Mouse (Mus musculus) liver, embryonic 13.5 days (tissue): ENCODE data around the gene Cacna1c. TPM values are rescaled to one million over a fixed set of nuclear protein-coding genes. Genes with fewer than 3 reads are reported as not detected.
A peak's percentile ranks its signal among the peaks of the same experiment; 100 is the strongest.

ENCODE experiments used
- ATAC-seq: fragments of 200-750 bp; cut with Nextera tagmentation; 2 replicates; pipeline ENCODE4 v1.8.0; 2017; ENCODE audit warnings: low read depth, mild to moderate bottlenecking, moderate number of reproducible peaks, moderate library complexity
- DNase-seq: peaks from one replicate; pipeline ENCODE4 v3.0.0; 2022
- H3K27ac ChIP-seq: fragments of 300-500 bp; sonication (generic); 2 replicates; pipeline ENCODE4 v1.5.1; 2015; ENCODE audit warnings: moderate library complexity, mild to moderate bottlenecking, inconsistent platforms
- H3K27me3 ChIP-seq: fragments of 300-500 bp; sonication (generic); 2 replicates; pipeline ENCODE4 v1.6.1; 2015; ENCODE audit warnings: mild to moderate bottlenecking, inconsistent platforms
- H3K36me3 ChIP-seq: fragments of 300-500 bp; sonication (generic); 2 replicates; pipeline ENCODE4 v1.6.1; 2015; ENCODE audit warnings: mild to moderate bottlenecking, inconsistent platforms
- H3K4me1 ChIP-seq: fragments of 300-500 bp; sonication (generic); replicated peaks from 2 replicates; pipeline ENCODE4 v1.6.1; 2015; ENCODE audit warnings: inconsistent platforms
- H3K4me2 ChIP-seq: fragments of 300-500 bp; sonication (generic); 2 replicates; pipeline ENCODE4 v1.6.1; 2015; ENCODE audit warnings: inconsistent platforms, mild to moderate bottlenecking, moderate library complexity
- H3K4me3 ChIP-seq: fragments of 300-500 bp; sonication (generic); replicated peaks from 2 replicates; pipeline ENCODE4 v1.5.1; 2015; ENCODE audit warnings: mild to moderate bottlenecking, inconsistent platforms
- H3K9ac ChIP-seq: fragments of 300-500 bp; sonication (generic); 2 replicates; pipeline ENCODE4 v1.6.1; 2015; ENCODE audit warnings: mild to moderate bottlenecking, inconsistent platforms
- H3K9me3 ChIP-seq: fragments of 300-500 bp; sonication (generic); replicated peaks from 2 replicates; pipeline ENCODE4 v1.6.1; 2016; ENCODE audit warnings: inconsistent platforms
- WGBS: fragments of 180-500 bp; shearing (Covaris S2); methylation state at CpG from one replicate; pipeline ENCODE4 v1.1.7; 2015; ENCODE audit not compliant: insufficient replicate concordance; 5-methylcytosine and 5-hydroxymethylcytosine counted together
- polyA plus RNA-seq: library from polyadenylated mRNA; unstranded; fragments of >200 nt; fragmentation: Nextera tagmentation; extraction: Ambion mirVana; gene quantifications from 2 replicates; pipeline ENCODE4 v1.2.1, GENCODE M21; 2015

Gene Cacna1c
- polyA plus RNA-seq, 1 experiment from 2014 or later = 0.25 TPM

DNA sequence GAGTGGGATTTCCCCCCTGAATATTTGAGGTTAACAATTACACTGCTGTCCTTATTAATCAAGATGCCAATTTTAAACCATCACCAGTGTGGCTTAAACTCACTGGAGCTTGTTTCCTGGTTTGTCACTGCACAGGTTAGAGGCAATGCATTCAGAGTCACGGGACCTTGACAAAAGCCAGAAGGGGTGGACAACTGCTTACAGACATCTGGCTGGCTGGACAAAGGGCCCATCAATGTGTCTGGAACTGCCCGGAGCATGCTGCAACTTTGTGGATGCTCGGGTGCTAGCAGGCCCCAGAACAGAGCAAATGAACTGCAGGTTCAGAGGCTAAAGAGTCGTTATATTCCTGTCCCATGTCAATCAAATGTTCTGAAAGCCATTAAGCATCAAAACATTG is 456.9 kb downstream of the Cacna1c start:
- Histone ChIP-seq H3K4me1 (peaks cover 42% of the 10 kb centered on the region), H3K4me3 (no peak overlapping the region), H3K9ac (no peak overlapping the region), H3K27ac (no peak overlapping the region), H3K36me3 (no peaks in the 10 kb centered on the region), H3K27me3 (no peaks in the 10 kb centered on the region), H3K4me2 (no peak overlapping the region), H3K9me3 (no peaks in the 10 kb centered on the region)
- ATAC-seq = no peak
- 67% methylated on average over 4 of the region's 4 CpGs for WGBS
- DNase-seq = no peak

- H3K27me3 ChIP-seq = no peaks in the 10 kb centered on the region
- no peak for DNase-seq
- H3K4me1 ChIP-seq = peaks cover 42% of the 10 kb centered on the region
- no peak for ATAC-seq
- H3K4me3 ChIP-seq = no peak overlapping the region
- 56% methylated on average over 3 of the region's 3 CpGs for WGBS
- H3K9ac ChIP-seq = no peak overlapping the region
- no peaks in the 10 kb centered on the region for H3K9me3 ChIP-seq
- H3K4me2 ChIP-seq = no peak overlapping the region
- no peak overlapping the region for H3K27ac ChIP-seq
- no peaks in the 10 kb centered on the region for H3K36me3 ChIP-seq
Measured at GRCm38 (mm10) chr6:118738656-118739055, 457.6 kb downstream of the Cacna1c start.

DNA sequence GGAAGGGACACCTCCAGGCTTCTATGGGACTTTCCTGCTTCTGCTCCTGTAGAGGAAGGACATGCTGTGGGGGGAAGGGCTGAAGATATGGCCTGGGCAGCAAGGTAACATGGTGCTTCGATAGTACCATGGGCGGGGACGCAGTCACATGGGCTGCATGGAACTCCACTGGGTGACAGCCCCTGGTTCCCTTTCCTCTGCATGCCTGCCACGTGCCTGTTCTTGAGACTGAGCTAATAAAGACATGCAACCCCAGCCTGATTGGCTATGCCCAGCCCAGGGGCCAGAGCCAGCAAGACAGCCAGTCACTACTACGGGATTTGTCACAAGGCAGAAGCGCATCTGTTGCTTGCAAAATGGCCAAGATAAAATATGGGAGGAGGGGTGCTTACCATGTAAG is 459.1 kb downstream of the Cacna1c start:
- Histone ChIP-seq H3K9ac (0 out of 2 replicates have a peak overlapping the region, but pooled peaks have one; percentile 12), H3K27me3 (no peaks in the 10 kb centered on the region), H3K36me3 (no peaks in the 10 kb centered on the region), H3K4me1 (peaks cover 42% of the 10 kb centered on the region), H3K4me3 (no peak overlapping the region), H3K9me3 (no peaks in the 10 kb centered on the region), H3K4me2 (0 out of 2 replicates have a peak overlapping the region, but pooled peaks have one; percentile 2), H3K27ac (no peak overlapping the region)
- WGBS = 40% methylated on average over 6 of the region's 6 CpGs
- no peak for DNase-seq
- ATAC-seq = peak; percentile 85

DNA sequence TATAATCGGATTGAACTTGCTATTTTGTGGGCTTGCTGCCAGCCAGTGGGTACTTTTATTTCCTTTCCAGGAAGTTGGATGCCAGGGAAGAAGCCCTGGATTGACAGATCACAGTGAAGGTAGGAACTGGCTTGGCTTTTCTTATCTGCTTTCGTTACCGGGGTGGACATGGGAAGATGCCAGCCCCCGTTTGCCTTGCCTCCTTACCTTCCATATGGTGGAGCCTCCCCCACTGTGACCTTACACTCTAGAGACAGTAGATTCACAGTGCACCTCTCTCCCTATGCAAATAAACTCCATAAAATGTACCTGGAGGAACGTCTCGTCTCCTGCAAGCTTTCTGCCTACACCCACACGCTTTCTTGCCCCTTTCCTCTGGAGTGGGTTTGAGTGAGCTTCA is 459.7 kb downstream of the Cacna1c start:
- no peak overlapping the region for H3K4me2 ChIP-seq
- 66% methylated on average over 7 of the region's 7 CpGs for WGBS
- H3K4me3 ChIP-seq = no peak overlapping the region
- ATAC-seq = no peak
- no peaks in the 10 kb centered on the region for H3K27me3 ChIP-seq
- no peak for DNase-seq
- H3K27ac ChIP-seq = no peak overlapping the region
- H3K4me1 ChIP-seq = peaks cover 42% of the 10 kb centered on the region
- H3K9ac ChIP-seq = 0 out of 2 replicates have a peak overlapping the region, but pooled peaks have one; percentile 12
- no peaks in the 10 kb centered on the region for H3K9me3 ChIP-seq
- H3K36me3 ChIP-seq = no peaks in the 10 kb centered on the region

- Histone ChIP-seq H3K9me3 (no peaks in the 10 kb centered on the region), H3K9ac (no peak overlapping the region), H3K36me3 (no peaks in the 10 kb centered on the region), H3K4me2 (no peak overlapping the region), H3K4me1 (peaks cover 35% of the 10 kb centered on the region), H3K27me3 (no peaks in the 10 kb centered on the region), H3K27ac (no peak overlapping the region), H3K4me3 (no peak overlapping the region)
- ATAC-seq (peak; percentile 55), DNase-seq (no peak)
- 56% methylated on average over 3 of the region's 3 CpGs for WGBS
Measured at GRCm38 (mm10) chr6:118735145-118735544, 461.1 kb downstream of the Cacna1c start.

- H3K27me3 ChIP-seq = no peaks in the 10 kb centered on the region
- WGBS = 76% methylated on average over 3 of the region's 3 CpGs
- peaks cover 31% of the 10 kb centered on the region for H3K4me1 ChIP-seq
- no peak overlapping the region for H3K4me3 ChIP-seq
- H3K36me3 ChIP-seq = no peaks in the 10 kb centered on the region
- no peaks in the 10 kb centered on the region for H3K9me3 ChIP-seq
- no peak overlapping the region for H3K4me2 ChIP-seq
- no peak for ATAC-seq
- H3K9ac ChIP-seq = no peak overlapping the region
- no peak overlapping the region for H3K27ac ChIP-seq
- no peak for DNase-seq
Measured at GRCm38 (mm10) chr6:118731937-118732336, 464.3 kb downstream of the Cacna1c start.

- H3K4me2 ChIP-seq = no peak overlapping the region
Measured at GRCm38 (mm10) chr6:118724908-118725307, 471.3 kb downstream of the Cacna1c start.

DNA sequence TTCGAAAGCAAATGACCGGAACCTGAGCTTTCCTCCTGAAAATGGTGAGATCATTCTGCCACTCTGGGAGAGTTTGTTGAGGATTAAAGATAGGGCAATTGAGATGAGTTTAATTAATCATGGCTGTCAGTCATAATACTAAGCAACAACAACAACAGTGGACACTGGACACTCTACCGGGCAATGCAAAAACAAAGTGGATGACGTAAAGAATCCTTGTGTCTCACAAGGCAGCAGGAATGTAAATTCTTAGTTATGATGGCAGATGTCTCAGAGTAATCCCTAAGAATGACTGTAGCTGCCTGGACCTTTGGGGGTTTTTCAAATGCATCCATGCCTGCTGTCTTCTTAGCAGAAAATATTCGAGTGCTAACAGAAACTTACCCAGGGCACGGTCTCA is 471.8 kb downstream of the Cacna1c start:
- H3K9me3 ChIP-seq = no peaks in the 10 kb centered on the region
- no peak for ATAC-seq
- no peak overlapping the region for H3K4me3 ChIP-seq
- H3K27ac ChIP-seq = no peak overlapping the region
- peaks cover 8% of the 10 kb centered on the region for H3K4me1 ChIP-seq
- H3K27me3 ChIP-seq = no peaks in the 10 kb centered on the region; the same call in 1 of the 2 replicates
- no peak overlapping the region for H3K9ac ChIP-seq
- 80% methylated on average over 6 of the region's 6 CpGs for WGBS
- H3K36me3 ChIP-seq = no peaks in the 10 kb centered on the region
- no peak for DNase-seq
- H3K4me2 ChIP-seq = no peak overlapping the region

More at GRCm38 (mm10) chr6:118724908-118725307, 471.3 kb downstream of the Cacna1c start:
- Histone ChIP-seq H3K27me3 (no peaks in the 10 kb centered on the region; the same call in 1 of the 2 replicates), H3K4me1 (peaks cover 8% of the 10 kb centered on the region), H3K36me3 (no peaks in the 10 kb centered on the region), H3K27ac (no peak overlapping the region), H3K9ac (no peak overlapping the region), H3K9me3 (no peaks in the 10 kb centered on the region), H3K4me3 (no peak overlapping the region)
- DNase-seq (no peak), ATAC-seq (no peak)
- WGBS = 57% methylated on average over 4 of the region's 4 CpGs

DNA sequence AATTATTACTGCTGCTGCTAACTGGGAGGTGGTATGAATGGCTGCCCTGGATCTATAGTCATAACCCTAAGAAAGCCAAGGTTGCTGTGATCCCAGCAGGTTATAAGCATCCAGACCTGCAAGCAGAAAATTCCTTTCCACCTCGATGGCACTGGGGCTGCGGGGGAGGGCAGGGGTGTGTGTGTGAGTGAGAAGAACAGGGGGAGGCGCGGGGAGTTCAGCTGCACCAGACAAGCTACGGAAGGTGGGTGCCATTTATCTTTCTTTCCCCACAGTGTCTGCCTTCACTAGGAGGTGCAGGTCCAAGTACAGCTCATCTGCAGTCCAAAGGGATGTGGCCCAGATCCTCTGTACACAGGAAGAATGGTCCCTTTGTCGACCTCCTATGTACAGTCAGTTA is 473.9 kb downstream of the Cacna1c start:
- 65% methylated on average over 6 of the region's 6 CpGs for WGBS
- no peak for ATAC-seq
- H3K27ac ChIP-seq = no peak overlapping the region
- no peak overlapping the region for H3K4me2 ChIP-seq
- no peaks in the 10 kb centered on the region; the same call in 1 of the 2 replicates for H3K27me3 ChIP-seq
- H3K9me3 ChIP-seq = no peaks in the 10 kb centered on the region
- H3K4me1 ChIP-seq = no peaks in the 10 kb centered on the region
- H3K36me3 ChIP-seq = no peaks in the 10 kb centered on the region
- no peak overlapping the region for H3K4me3 ChIP-seq
- H3K9ac ChIP-seq = no peak overlapping the region
- DNase-seq = no peak

- DNase-seq (no peak), ATAC-seq (no peak)
- Histone ChIP-seq H3K4me1 (no peaks in the 10 kb centered on the region), H3K36me3 (no peaks in the 10 kb centered on the region), H3K4me2 (no peak overlapping the region), H3K9me3 (no peaks in the 10 kb centered on the region), H3K4me3 (no peak overlapping the region), H3K9ac (no peak overlapping the region), H3K27me3 (peaks cover 4% of the 10 kb centered on the region), H3K27ac (no peak overlapping the region)
- WGBS = 84% methylated on average over 1 of the region's 1 CpGs
Measured at GRCm38 (mm10) chr6:118719486-118719885, 476.7 kb downstream of the Cacna1c start.

DNA sequence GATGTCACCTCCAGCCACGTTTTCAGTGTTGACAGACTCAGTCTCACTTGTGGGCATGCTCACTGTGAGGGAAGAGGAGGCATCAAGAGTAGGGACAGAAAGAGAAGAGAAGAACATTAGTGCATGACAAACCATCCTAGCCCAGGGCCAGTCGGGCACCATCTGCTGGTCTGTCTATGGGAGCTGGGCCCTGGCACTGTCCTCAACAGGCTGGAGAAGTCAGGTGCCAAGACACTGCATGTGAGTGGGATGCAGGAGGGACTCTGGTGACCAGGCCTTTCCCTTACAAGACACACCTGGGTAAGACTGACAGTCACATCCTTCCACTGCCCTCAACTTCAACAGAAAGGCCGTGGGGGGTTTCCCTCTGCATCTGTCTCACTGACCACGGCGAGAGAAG is 482.9 kb downstream of the Cacna1c start:
- DNase-seq (no peak), ATAC-seq (no peak)
- H3K27me3 ChIP-seq = peaks cover 4% of the 10 kb centered on the region; the same call in 1 of the 2 replicates
- H3K36me3 ChIP-seq = no peaks in the 10 kb centered on the region
- no peak overlapping the region for H3K4me3 ChIP-seq
- H3K4me2 ChIP-seq = no peak overlapping the region
- WGBS = 81% methylated on average over 5 of the region's 5 CpGs
- no peak overlapping the region for H3K27ac ChIP-seq
- H3K9me3 ChIP-seq = no peaks in the 10 kb centered on the region
- no peaks in the 10 kb centered on the region for H3K4me1 ChIP-seq
- H3K9ac ChIP-seq = no peak overlapping the region

GRCm38 (mm10) chr6:118711677-118712322 is 484.4 kb downstream of the Cacna1c start:
- no peak overlapping the region for H3K4me3 ChIP-seq
- H3K4me2 ChIP-seq = no peak overlapping the region
- H3K9ac ChIP-seq = no peak overlapping the region
- no peak overlapping the region for H3K27ac ChIP-seq
- 82% methylated on average over 14 of the region's 14 CpGs for WGBS
- no peaks in the 10 kb centered on the region for H3K36me3 ChIP-seq
- H3K4me1 ChIP-seq = no peaks in the 10 kb centered on the region
- no peaks in the 10 kb centered on the region; the same call in 1 of the 2 replicates for H3K27me3 ChIP-seq
- ATAC-seq (no peak), DNase-seq (no peak)
- H3K9me3 ChIP-seq = no peaks in the 10 kb centered on the region
